Mouse (Mus musculus) liver, adult 2 months (tissue): ENCODE measurements around the gene Mtm1.

Experiments used
- CTCF ChIP-seq: fragments of 200-500 bp; IDR thresholded peaks from 2 replicates; pipeline ENCODE4 v1.5.1; 2011; ENCODE audit warnings: low read depth, low read length, control low read depth
- POLR2A ChIP-seq: fragments of 200-500 bp; IDR thresholded peaks from 2 replicates; pipeline ENCODE4 v1.6.1; 2011; ENCODE audit warnings: low read length, control low read depth; ENCODE audit not compliant: insufficient read depth; ENCODE audit errors: extremely low read depth

GRCm38 (mm10) chrX:71215113-71215708, 4.6 kb downstream of the Mtm1 start:
- TF ChIP-seq POLR2A, result no peak
- TF ChIP-seq CTCF, result no peak
